Mouse (Mus musculus) brain, embryonic 14.5 days (tissue): ENCODE data around the gene Tspan5. TPM values are rescaled to one million over a fixed set of nuclear protein-coding genes. Genes with fewer than 3 reads are reported as not detected.

Source experiments
- DNase-seq: peaks from one replicate; pipeline ENCODE4 v3.0.0-alpha.2; 2011; ENCODE audit warnings: low read depth
- CTCF ChIP-seq: fragments of 200-500 bp; IDR thresholded peaks from 2 replicates; pipeline ENCODE4 v1.5.1; 2012; ENCODE audit warnings: inconsistent platforms, mild to moderate bottlenecking, moderate library complexity, borderline replicate concordance; ENCODE audit not compliant: insufficient read depth, insufficient read length; ENCODE audit errors: extremely low read depth
- POLR2A ChIP-seq: fragments of 200-500 bp; IDR thresholded peaks from 2 replicates; pipeline ENCODE4 v1.6.1; 2012; ENCODE audit warnings: mild to moderate bottlenecking, inconsistent platforms, borderline replicate concordance; ENCODE audit not compliant: poor library complexity, insufficient read depth, insufficient read length, severe bottlenecking; ENCODE audit errors: extremely low read depth
- polyA plus RNA-seq: library from polyadenylated mRNA; depleted of rRNA; stranded (reverse); fragments of >200 nt; gene quantifications from 2 replicates; pipeline ENCODE4 v1.2.3, GENCODE M21; 2012

Gene Tspan5
- polyA plus RNA-seq, 1 experiment = 109 TPM

- peak; percentile 89 for DNase-seq
- no peak for TF ChIP-seq CTCF
- no peak for TF ChIP-seq POLR2A
Measured at GRCm38 (mm10) chr3:138783859-138784640, 42.1 kb downstream of the Tspan5 start.

- peak; percentile 71 for DNase-seq
- TF ChIP-seq CTCF = no peak
- TF ChIP-seq POLR2A = no peak
Measured at GRCm38 (mm10) chr3:138784641-138785025, 42.6 kb downstream of the Tspan5 start.

- no peak for DNase-seq
- TF ChIP-seq POLR2A = no peak
Measured at GRCm38 (mm10) chr3:138787758-138788488, 45.9 kb downstream of the Tspan5 start.

GRCm38 (mm10) chr3:138788489-138788850 is 46.5 kb downstream of the Tspan5 start:
- DNase-seq = peak; percentile 67
- TF ChIP-seq POLR2A (no peak), CTCF (no peak)

GRCm38 (mm10) chr3:138789275-138789674 is 47.3 kb downstream of the Tspan5 start:
- DNase-seq = no peak
- no peak for TF ChIP-seq POLR2A
- no peak for TF ChIP-seq CTCF

GRCm38 (mm10) chr3:138794533-138794932 is 52.5 kb downstream of the Tspan5 start:
- DNase-seq = no peak
- TF ChIP-seq POLR2A (no peak), CTCF (no peak)

- TF ChIP-seq POLR2A (no peak), CTCF (no peak)
- no peak for DNase-seq
Measured at GRCm38 (mm10) chr3:138795951-138796350, 54.0 kb downstream of the Tspan5 start.

- no peak for TF ChIP-seq POLR2A
- no peak for TF ChIP-seq CTCF
- no peak for DNase-seq
Measured at GRCm38 (mm10) chr3:138796583-138796982, 54.6 kb downstream of the Tspan5 start.

GRCm38 (mm10) chr3:138800664-138801411 is 58.8 kb downstream of the Tspan5 start:
- peak; percentile 93 for DNase-seq
- TF ChIP-seq CTCF (no peak), POLR2A (no peak)

- DNase-seq = peak; percentile 77
- TF ChIP-seq CTCF (no peak), POLR2A (no peak)
Measured at GRCm38 (mm10) chr3:138801661-138802060, 59.7 kb downstream of the Tspan5 start.

GRCm38 (mm10) chr3:138802722-138803443 is 60.9 kb downstream of the Tspan5 start:
- TF ChIP-seq POLR2A = no peak
- TF ChIP-seq CTCF = no peak
- DNase-seq = peak; percentile 78
